Mouse (Mus musculus): ENCODE measurements around the gene Ndufaf2.

DNA sequence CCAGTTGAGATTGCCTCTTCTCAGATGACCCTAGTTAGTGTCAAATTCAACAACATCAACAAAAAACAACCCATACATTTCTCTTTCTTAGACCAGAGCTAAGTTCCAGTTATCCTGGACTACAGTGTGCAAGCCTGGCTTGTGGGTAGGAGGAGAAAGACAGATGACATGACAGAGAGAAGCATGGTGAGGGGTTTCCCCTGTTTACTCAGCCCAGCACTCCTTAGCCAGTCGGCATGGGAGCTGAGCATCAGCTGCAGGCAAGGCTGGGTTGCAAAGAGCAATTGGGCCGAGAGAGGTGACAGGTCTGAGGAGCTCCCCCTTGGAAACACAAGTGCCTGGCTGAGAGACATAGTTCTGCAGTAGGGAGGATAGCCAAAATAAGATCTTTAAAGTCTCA, 57.7 kb downstream of the Ndufaf2 start:
- no peak for TF ChIP-seq ZNF384 (IDR thresholded peaks at IDR 0.05; ENCODE audit: low read depth, low read length)
- TF ChIP-seq ZC3H11A (IDR thresholded peaks at IDR 0.05; ENCODE audit: borderline replicate concordance, low read depth, low read length) = no peak
- no peak for TF ChIP-seq CHD2 (IDR thresholded peaks at IDR 0.05; ENCODE audit: low read depth, low read length)
- TF ChIP-seq MAFK (IDR thresholded peaks at IDR 0.05; ENCODE audit: insufficient read depth, low read depth, low read length) = no peak
- no peak for TF ChIP-seq HCFC1 (IDR thresholded peaks at IDR 0.05; ENCODE audit: borderline replicate concordance, insufficient read depth, low read length)
